Mouse (Mus musculus) heart, embryonic 12.5 days (tissue): Measurements from ENCODE around the gene Usp20. TPM values are rescaled to one million over a fixed set of nuclear protein-coding genes. Genes with fewer than 3 reads are reported as not detected.

ENCODE experiments used
- ATAC-seq: fragments of 200-750 bp; cut with Nextera tagmentation; 2 replicates; pipeline ENCODE4 v1.8.0; 2017; ENCODE audit warnings: moderate TSS enrichment, moderate library complexity; ENCODE audit not compliant: insufficient number of reproducible peaks, low FRiP score
- H3K27ac ChIP-seq: fragments of 300-500 bp; sonication (generic); 2 replicates; pipeline ENCODE4 v1.5.1; 2016; ENCODE audit warnings: mild to moderate bottlenecking, moderate library complexity; ENCODE audit not compliant: poor library complexity, severe bottlenecking
- H3K27me3 ChIP-seq: fragments of 300-500 bp; sonication (generic); replicated peaks from 2 replicates; pipeline ENCODE4 v1.6.1; 2016; ENCODE audit warnings: mild to moderate bottlenecking, moderate library complexity
- H3K36me3 ChIP-seq: fragments of 300-500 bp; sonication (generic); 2 replicates; pipeline ENCODE4 v1.6.1; 2016; ENCODE audit warnings: mild to moderate bottlenecking, moderate library complexity
- H3K4me1 ChIP-seq: fragments of 300-500 bp; sonication (generic); replicated peaks from 2 replicates; pipeline ENCODE4 v1.6.1; 2016; ENCODE audit warnings: mild to moderate bottlenecking
- H3K4me2 ChIP-seq: fragments of 300-500 bp; sonication (generic); 2 replicates; pipeline ENCODE4 v1.6.1; 2016; ENCODE audit warnings: mild to moderate bottlenecking, moderate library complexity
- H3K4me3 ChIP-seq: fragments of 300-500 bp; sonication (generic); 2 replicates; pipeline ENCODE4 v1.5.1; 2016; ENCODE audit warnings: mild to moderate bottlenecking
- H3K9ac ChIP-seq: fragments of 300-500 bp; sonication (generic); 2 replicates; pipeline ENCODE4 v1.6.1; 2016; ENCODE audit warnings: mild to moderate bottlenecking, moderate library complexity
- H3K9me3 ChIP-seq: fragments of 300-500 bp; sonication (generic); replicated peaks from 2 replicates; pipeline ENCODE4 v1.6.1; 2016; ENCODE audit warnings: mild to moderate bottlenecking, moderate library complexity
- WGBS: fragments of 180-500 bp; shearing (Covaris S2); methylation state at CpG from one replicate; pipeline ENCODE4 v1.1.7; 2016; 5-methylcytosine and 5-hydroxymethylcytosine counted together
- polyA plus RNA-seq: library from polyadenylated mRNA; unstranded; fragments of >200 nt; fragmentation: Nextera tagmentation; extraction: Ambion mirVana; gene quantifications from 2 replicates; pipeline ENCODE4 v1.2.1, GENCODE M21; 2016

Gene Usp20
- polyA plus RNA-seq, 1 experiment from 2014 or later, result 27.4 TPM

DNA sequence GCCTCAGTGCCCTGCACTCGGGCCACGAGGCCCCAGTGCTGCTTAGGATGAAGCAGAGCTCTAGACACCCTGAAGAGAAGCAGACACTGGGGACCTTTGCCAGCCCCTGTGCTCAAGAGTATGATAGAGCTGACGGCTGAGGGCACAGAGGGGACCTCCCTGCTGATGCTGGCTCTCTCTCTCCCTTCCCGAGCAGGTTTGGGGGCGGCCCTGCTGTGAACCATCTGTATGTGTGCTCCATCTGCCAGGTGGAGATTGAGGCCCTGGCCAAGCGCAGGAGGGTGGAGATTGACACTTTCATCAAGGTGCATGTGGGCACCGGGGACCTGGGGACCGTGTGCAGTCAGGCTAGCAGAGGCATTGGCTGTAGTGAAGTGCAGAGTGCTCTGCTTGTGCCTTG lies 36.4 kb downstream of the Usp20 start:
- WGBS, result 84% methylated on average over 8 of the region's 8 CpGs
- H3K36me3 ChIP-seq, result peaks cover 74% of the 10 kb centered on the region
- no peaks in the 10 kb centered on the region for H3K27me3 ChIP-seq
- H3K9me3 ChIP-seq, result no peaks in the 10 kb centered on the region
- H3K4me1 ChIP-seq, result no peaks in the 10 kb centered on the region
- H3K27ac ChIP-seq, result no peak overlapping the region
- H3K4me2 ChIP-seq, result no peak overlapping the region
- no peak overlapping the region for H3K4me3 ChIP-seq
- H3K9ac ChIP-seq, result no peak overlapping the region
- no peak for ATAC-seq

- Histone ChIP-seq H3K27me3 (no peaks in the 10 kb centered on the region), H3K4me3 (no peak overlapping the region), H3K9ac (no peak overlapping the region), H3K9me3 (no peaks in the 10 kb centered on the region), H3K4me2 (no peak overlapping the region), H3K4me1 (no peaks in the 10 kb centered on the region), H3K27ac (no peak overlapping the region), H3K36me3 (peaks cover 74% of the 10 kb centered on the region)
- WGBS, result 89% methylated on average over 8 of the region's 8 CpGs
- ATAC-seq, result no peak
Measured at GRCm38 (mm10) chr2:31019011-31019410, 36.9 kb downstream of the Usp20 start.

DNA sequence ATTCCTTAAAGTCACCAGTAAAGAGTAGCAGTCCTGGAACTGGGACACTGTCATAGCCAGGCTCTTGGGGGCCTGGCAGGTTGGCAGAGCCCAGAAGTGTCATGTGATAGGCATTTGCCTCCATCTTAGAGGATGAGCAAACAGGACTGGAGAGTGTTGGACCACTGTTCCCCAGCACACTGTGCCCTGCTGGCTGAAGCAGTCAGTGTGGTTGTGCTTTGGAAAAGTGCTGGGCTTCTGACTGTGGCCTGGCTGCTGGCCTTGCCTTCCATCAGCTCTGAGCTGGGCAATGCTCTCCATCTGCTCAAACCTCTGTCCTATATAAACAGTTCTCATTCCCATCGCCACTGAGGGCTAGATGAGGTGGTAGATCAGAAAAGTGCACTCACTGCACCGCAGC lies 38.1 kb downstream of the Usp20 start:
- Histone ChIP-seq H3K4me1 (no peaks in the 10 kb centered on the region), H3K9ac (no peak overlapping the region), H3K27me3 (no peaks in the 10 kb centered on the region), H3K36me3 (peaks cover 71% of the 10 kb centered on the region), H3K4me2 (no peak overlapping the region), H3K9me3 (no peaks in the 10 kb centered on the region), H3K27ac (no peak overlapping the region), H3K4me3 (no peak overlapping the region)
- ATAC-seq, result no peak
- 85% methylated on average over 2 of the region's 2 CpGs for WGBS

GRCm38 (mm10) chr2:31023940-31024339 lies 41.9 kb downstream of the Usp20 start:
- 71% methylated on average over 5 of the region's 5 CpGs for WGBS
- Histone ChIP-seq H3K4me2 (no peak overlapping the region), H3K4me1 (peaks cover 22% of the 10 kb centered on the region), H3K4me3 (no peak overlapping the region), H3K9ac (no peak overlapping the region), H3K9me3 (no peaks in the 10 kb centered on the region), H3K36me3 (peaks cover 54% of the 10 kb centered on the region), H3K27me3 (no peaks in the 10 kb centered on the region), H3K27ac (no peak overlapping the region)
- no peak for ATAC-seq

GRCm38 (mm10) chr2:31024618-31025370 lies 42.7 kb downstream of the Usp20 start:
- peaks cover 22% of the 10 kb centered on the region for H3K4me1 ChIP-seq
- H3K27me3 ChIP-seq, result no peaks in the 10 kb centered on the region
- peaks cover 46% of the 10 kb centered on the region for H3K36me3 ChIP-seq
- H3K4me3 ChIP-seq, result no peak overlapping the region
- no peak overlapping the region for H3K4me2 ChIP-seq
- WGBS, result 33% methylated on average over 5 of the region's 5 CpGs
- no peak overlapping the region for H3K9ac ChIP-seq
- no peaks in the 10 kb centered on the region for H3K9me3 ChIP-seq
- peak overlapping the region; percentile 74 for H3K27ac ChIP-seq
- no peak for ATAC-seq

DNA sequence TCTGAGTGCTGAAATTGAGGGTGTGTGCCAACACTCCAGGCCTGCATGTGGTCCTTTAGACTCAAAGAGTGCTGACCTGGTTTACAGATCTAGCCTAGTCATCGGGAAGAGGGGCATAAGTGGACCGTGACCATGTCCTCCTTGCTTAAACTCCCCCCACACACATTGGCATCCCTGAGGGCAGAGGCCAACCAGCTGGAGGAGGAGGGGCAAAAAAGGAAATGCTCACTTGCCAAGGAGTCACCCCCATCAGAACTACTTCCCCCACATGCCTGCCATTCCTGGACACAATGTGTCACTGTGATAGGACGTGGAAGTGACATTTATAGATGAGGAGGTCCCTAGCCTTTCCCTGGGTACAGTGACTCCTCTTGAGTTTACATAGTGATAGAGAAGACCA lies 43.4 kb downstream of the Usp20 start:
- no peak overlapping the region for H3K4me3 ChIP-seq
- ATAC-seq, result no peak
- no peak overlapping the region for H3K4me2 ChIP-seq
- no peak overlapping the region for H3K9ac ChIP-seq
- H3K9me3 ChIP-seq, result no peaks in the 10 kb centered on the region
- peaks cover 22% of the 10 kb centered on the region for H3K4me1 ChIP-seq
- 64% methylated on average over 3 of the region's 3 CpGs for WGBS
- H3K27me3 ChIP-seq, result no peaks in the 10 kb centered on the region
- H3K27ac ChIP-seq, result peak overlapping the region; percentile 74
- peaks cover 44% of the 10 kb centered on the region for H3K36me3 ChIP-seq

DNA sequence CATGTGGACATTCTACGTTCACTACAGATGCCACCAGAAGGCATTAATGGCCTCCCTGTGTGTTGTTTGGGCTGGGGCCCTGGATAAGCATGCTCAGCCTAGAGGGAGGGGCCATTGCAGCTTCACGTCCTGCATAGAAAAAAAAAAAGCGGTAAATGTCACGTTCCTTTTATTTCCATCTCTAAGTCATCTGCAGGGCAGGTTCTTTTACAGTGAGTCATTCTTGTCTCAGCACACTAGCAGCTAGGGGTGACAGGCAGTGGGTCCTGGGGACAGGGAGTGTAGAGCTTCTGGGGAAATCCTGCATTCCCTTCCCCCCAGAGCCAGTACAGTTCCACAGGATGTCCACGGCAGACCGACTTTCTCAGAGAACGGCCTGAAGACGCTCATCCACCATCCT lies 44.6 kb downstream of the Usp20 start:
- Histone ChIP-seq H3K9me3 (no peaks in the 10 kb centered on the region), H3K27ac (peak overlapping the region; percentile 74), H3K36me3 (peaks cover 41% of the 10 kb centered on the region), H3K9ac (no peak overlapping the region), H3K4me1 (peaks cover 22% of the 10 kb centered on the region), H3K4me3 (no peak overlapping the region), H3K4me2 (no peak overlapping the region), H3K27me3 (no peaks in the 10 kb centered on the region)
- no peak for ATAC-seq
- 43% methylated on average over 8 of the region's 8 CpGs for WGBS

- Histone ChIP-seq H3K27ac (no peak overlapping the region), H3K27me3 (no peaks in the 10 kb centered on the region), H3K4me3 (no peak overlapping the region), H3K9me3 (no peaks in the 10 kb centered on the region), H3K36me3 (peaks cover 79% of the 10 kb centered on the region), H3K4me2 (no peak overlapping the region), H3K9ac (no peak overlapping the region), H3K4me1 (peaks cover 4% of the 10 kb centered on the region)
- WGBS, result 92% methylated on average over 7 of the region's 7 CpGs
- no peak for ATAC-seq
Measured at GRCm38 (mm10) chr2:31031972-31032371, 49.9 kb downstream of the Usp20 start.

- no peak for ATAC-seq
- no peak overlapping the region for H3K27ac ChIP-seq
- no peaks in the 10 kb centered on the region for H3K4me1 ChIP-seq
- 88% methylated on average over 6 of the region's 6 CpGs for WGBS
- no peak overlapping the region for H3K4me3 ChIP-seq
- H3K4me2 ChIP-seq, result no peak overlapping the region
- H3K9me3 ChIP-seq, result peaks cover 7% of the 10 kb centered on the region; the same call in 1 of the 2 replicates
- H3K27me3 ChIP-seq, result no peaks in the 10 kb centered on the region
- no peak overlapping the region for H3K9ac ChIP-seq
- peaks cover 91% of the 10 kb centered on the region for H3K36me3 ChIP-seq
Measured at GRCm38 (mm10) chr2:31036811-31037210, 54.7 kb downstream of the Usp20 start.

DNA sequence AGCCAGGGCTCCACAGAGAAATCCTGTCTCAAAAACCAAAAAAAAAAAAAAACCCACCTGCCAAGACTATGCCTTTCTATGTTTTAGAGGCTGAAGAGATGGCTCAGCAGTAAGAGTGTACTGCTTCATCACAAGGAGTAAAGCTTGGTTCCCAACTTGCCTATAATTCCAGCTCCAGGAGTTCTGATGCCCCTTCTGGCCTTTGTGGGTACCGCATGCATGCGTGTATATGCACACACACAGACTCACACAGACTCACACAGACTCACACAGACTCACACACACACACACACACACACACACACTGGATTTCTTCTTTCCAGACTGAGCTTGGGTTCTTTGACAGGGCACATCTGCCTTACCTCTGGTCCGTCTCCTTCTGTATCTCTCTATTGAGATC lies 58.0 kb downstream of the Usp20 start:
- Histone ChIP-seq H3K4me3 (no peak overlapping the region), H3K27me3 (no peaks in the 10 kb centered on the region), H3K27ac (no peak overlapping the region), H3K4me2 (no peak overlapping the region), H3K4me1 (no peaks in the 10 kb centered on the region), H3K36me3 (peaks cover 89% of the 10 kb centered on the region), H3K9ac (no peak overlapping the region), H3K9me3 (peaks cover 7% of the 10 kb centered on the region; the same call in 1 of the 2 replicates)
- 93% methylated on average over 3 of the region's 3 CpGs for WGBS
- ATAC-seq, result no peak

- no peak overlapping the region for H3K9ac ChIP-seq
- no peak overlapping the region for H3K4me3 ChIP-seq
- H3K4me2 ChIP-seq, result no peak overlapping the region
- no peak overlapping the region for H3K27ac ChIP-seq
- peaks cover 85% of the 10 kb centered on the region for H3K36me3 ChIP-seq
- no peaks in the 10 kb centered on the region for H3K27me3 ChIP-seq
- WGBS, result 77% methylated on average over 3 of the region's 3 CpGs
- H3K4me1 ChIP-seq, result no peaks in the 10 kb centered on the region
- ATAC-seq, result no peak
- H3K9me3 ChIP-seq, result peaks cover 7% of the 10 kb centered on the region; the same call in 1 of the 2 replicates
Measured at GRCm38 (mm10) chr2:31040487-31040886, 58.4 kb downstream of the Usp20 start.

GRCm38 (mm10) chr2:31041386-31041785 lies 59.3 kb downstream of the Usp20 start:
- no peak overlapping the region for H3K9ac ChIP-seq
- peaks cover 83% of the 10 kb centered on the region for H3K36me3 ChIP-seq
- H3K4me2 ChIP-seq, result no peak overlapping the region
- ATAC-seq, result no peak
- H3K4me1 ChIP-seq, result no peaks in the 10 kb centered on the region
- H3K27me3 ChIP-seq, result no peaks in the 10 kb centered on the region
- H3K4me3 ChIP-seq, result no peak overlapping the region
- no peak overlapping the region for H3K27ac ChIP-seq
- 86% methylated on average over 6 of the region's 6 CpGs for WGBS
- H3K9me3 ChIP-seq, result peaks cover 7% of the 10 kb centered on the region; the same call in 1 of the 2 replicates
